Mouse (Mus musculus): Measurements from ENCODE around the gene Hhipl1.

- TF ChIP-seq CEBPB (IDR thresholded peaks at IDR 0.05; ENCODE audit: low read depth) (no peak), MAX (IDR thresholded peaks at IDR 0.05) (no peak), MYOD1 (IDR thresholded peaks at IDR 0.05; ENCODE audit: control insufficient read depth, insufficient read length, low read depth) (no peak)
Observed at GRCm38 (mm10) chr12:108259322-108260049, 46.6 kb upstream of the Hhipl1 start.
